Mouse (Mus musculus) liver, embryonic 14.5 days (tissue): ENCODE results near the gene Gm16223. TPM values are rescaled to one million over a fixed set of nuclear protein-coding genes. Genes with fewer than 3 reads are reported as not detected.

Source experiments
- ATAC-seq: fragments of 200-750 bp; cut with Nextera tagmentation; 2 replicates; pipeline ENCODE4 v1.8.0; 2017; ENCODE audit warnings: moderate number of reproducible peaks, mild to moderate bottlenecking, moderate library complexity; ENCODE audit not compliant: insufficient read depth
- DNase-seq, 3 experiments: peaks; one replicate each; pipeline ENCODE4 v3.0.0-alpha.2; 2012 to 2013; ENCODE audit warnings: low read depth in 3 of 3, low spot score in 3 of 3
- H3K27ac ChIP-seq: fragments of 300-500 bp; sonication (generic); 2 replicates; pipeline ENCODE4 v1.5.1; 2014; ENCODE audit warnings: moderate library complexity, mild to moderate bottlenecking, control low read depth, inconsistent platforms
- H3K27me3 ChIP-seq: fragments of 300-500 bp; sonication (generic); 2 replicates; pipeline ENCODE4 v1.6.1; 2014; ENCODE audit warnings: mild to moderate bottlenecking, low read length, moderate library complexity; ENCODE audit not compliant: control insufficient read depth, insufficient read depth
- H3K36me3 ChIP-seq: fragments of 300-500 bp; sonication (generic); replicated peaks from 2 replicates; pipeline ENCODE4 v1.6.1; 2014; ENCODE audit warnings: low read depth; ENCODE audit not compliant: control insufficient read depth, insufficient read depth
- H3K4me1 ChIP-seq, 2 experiments: fragments of 200-500 bp in 1 of 2; fragments of 300-500 bp in 1 of 2; sonication (generic) in 1 of 2; replicated peaks; 2 replicates each; pipeline ENCODE4 v1.6.1; 2012 to 2014; ENCODE audit warnings: antibody characterized with exemption in 1 of 2, inconsistent platforms in 1 of 2, low read length in 1 of 2; ENCODE audit not compliant: control insufficient read depth in 2 of 2, insufficient read depth in 2 of 2
- H3K4me2 ChIP-seq: fragments of 300-500 bp; sonication (generic); 2 replicates; pipeline ENCODE4 v1.6.1; 2014; ENCODE audit warnings: low read depth, mild to moderate bottlenecking, control low read depth, moderate library complexity
- H3K4me3 ChIP-seq, 2 experiments: fragments of 200-500 bp in 1 of 2; fragments of 300-500 bp in 1 of 2; sonication (generic) in 1 of 2; 2 replicates each; pipeline ENCODE4 v1.5.1; 2012 to 2014; ENCODE audit warnings: low read depth in 2 of 2, low read length in 2 of 2, mild to moderate bottlenecking in 2 of 2, control low read depth in 1 of 2, inconsistent platforms in 1 of 2, moderate library complexity in 1 of 2; ENCODE audit not compliant: insufficient read depth in 1 of 2
- H3K9ac ChIP-seq: fragments of 300-500 bp; sonication (generic); replicated peaks from 2 replicates; pipeline ENCODE4 v1.6.1; 2014; ENCODE audit warnings: mild to moderate bottlenecking, control low read depth, moderate library complexity
- H3K9me3 ChIP-seq: fragments of 300-500 bp; sonication (generic); 2 replicates; pipeline ENCODE4 v1.6.1; 2016; ENCODE audit warnings: low read length, mixed read lengths; ENCODE audit not compliant: control insufficient read depth
- CTCF ChIP-seq: IDR thresholded peaks from 2 replicates; pipeline ENCODE4 v1.5.1; 2016; ENCODE audit warnings: antibody characterized with exemption, low read depth, control low read depth
- EP300 ChIP-seq: IDR thresholded peaks from 2 replicates; pipeline ENCODE4 v1.6.1; 2016; ENCODE audit warnings: antibody characterized with exemption, low read depth
- WGBS: fragments of 180-500 bp; shearing (Covaris S2); extraction: QIAGEN DNeasy Blood & Tissue Kit; methylation state at CpG from one replicate; pipeline ENCODE4 v1.1.7; 2014; ENCODE audit not compliant: insufficient replicate concordance; 5-methylcytosine and 5-hydroxymethylcytosine counted together
- polyA plus RNA-seq, 2 experiments: library from polyadenylated mRNA; depleted of rRNA in 1 of 2; stranded (reverse) in 1 of 2; unstranded in 1 of 2; fragments of >200 nt; fragmentation: Nextera tagmentation in 1 of 2; extraction: Ambion mirVana in 1 of 2; gene quantifications; 2 replicates each; pipeline versions ENCODE4 v1.2.1 to v1.2.3; 2012 to 2014

Gene Gm16223
- polyA plus RNA-seq, 2 experiments, result not detected

DNA sequence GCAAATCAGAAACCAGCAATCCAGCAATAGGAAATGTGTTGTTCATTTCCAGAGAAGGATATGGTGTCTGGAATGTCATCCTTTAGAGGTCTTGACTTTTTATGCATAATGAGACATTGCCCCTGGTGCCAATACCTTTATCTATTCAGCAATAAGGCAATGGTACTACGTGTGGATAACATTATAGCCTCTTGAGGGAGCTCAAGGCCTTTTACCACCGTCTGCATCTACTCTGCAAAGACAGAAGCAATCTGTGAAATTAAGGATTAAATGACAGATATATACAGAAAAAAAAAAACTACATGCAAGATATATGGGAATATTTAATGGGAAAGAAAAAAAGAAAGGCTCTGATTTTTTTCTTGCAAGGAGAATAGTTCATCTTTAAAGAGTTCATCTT lies 106.3 kb downstream of the Gm16223 start:
- Histone ChIP-seq H3K27ac (no peak overlapping the region), H3K9ac (no peak overlapping the region), H3K4me3 (no peak overlapping the region), H3K36me3 (no peaks in the 10 kb centered on the region), H3K4me2 (no peak overlapping the region), H3K27me3 (no peaks in the 10 kb centered on the region), H3K4me1 (no peaks in the 10 kb centered on the region), H3K9me3 (no peaks in the 10 kb centered on the region)
- 45% methylated on average over 2 of the region's 2 CpGs for WGBS
- no peak for DNase-seq
- ATAC-seq, result no peak
- no peak for TF ChIP-seq CTCF
- TF ChIP-seq EP300, result no peak

DNA sequence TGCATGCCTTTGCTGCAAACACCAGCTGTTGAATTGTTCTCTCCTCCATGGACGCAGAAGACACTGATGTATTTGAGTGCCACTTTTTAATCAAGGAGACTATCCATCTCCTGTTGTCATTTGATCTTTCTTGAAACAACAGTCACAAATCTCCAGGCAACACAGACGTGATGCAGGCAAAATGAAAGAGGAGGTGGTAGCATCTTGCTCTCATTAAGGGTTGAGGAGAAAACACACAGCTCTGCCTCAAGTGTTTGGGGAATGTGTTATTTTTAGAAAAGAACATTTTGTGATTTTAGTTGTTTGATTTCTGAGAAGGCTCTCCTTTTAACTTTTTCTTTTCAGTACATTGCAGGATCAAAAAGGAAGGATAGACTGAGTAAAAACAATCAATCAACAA lies 107.7 kb downstream of the Gm16223 start:
- 49% methylated on average over 2 of the region's 2 CpGs for WGBS
- Histone ChIP-seq H3K27me3 (no peaks in the 10 kb centered on the region), H3K36me3 (no peaks in the 10 kb centered on the region), H3K4me3 (no peak overlapping the region), H3K9me3 (no peaks in the 10 kb centered on the region), H3K4me1 (no peaks in the 10 kb centered on the region), H3K27ac (no peak overlapping the region), H3K9ac (no peak overlapping the region), H3K4me2 (no peak overlapping the region)
- DNase-seq (no peak), ATAC-seq (no peak)
- no peak for TF ChIP-seq EP300
- TF ChIP-seq CTCF, result no peak

DNA sequence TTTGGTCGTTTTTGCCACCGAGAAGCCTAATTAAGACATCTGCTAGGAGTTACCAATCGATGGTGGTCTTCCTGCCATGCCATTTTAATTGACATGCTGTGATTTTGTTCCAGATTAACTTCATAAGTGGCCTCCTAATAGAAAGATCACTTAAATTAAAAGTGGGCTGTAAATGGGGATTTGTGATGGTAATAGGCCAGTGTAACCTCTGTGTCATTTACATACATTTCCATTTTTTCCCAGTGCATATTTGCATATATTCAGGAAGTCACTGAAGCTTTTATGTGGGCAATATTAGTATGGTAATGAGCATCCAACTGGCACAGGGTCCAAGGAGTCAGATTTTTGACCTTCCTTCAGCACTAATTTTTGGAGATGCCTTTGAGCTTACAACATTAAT lies 130.7 kb downstream of the Gm16223 start:
- ATAC-seq (no peak), DNase-seq (no peak)
- TF ChIP-seq CTCF (no peak), EP300 (no peak)
- no peak overlapping the region for H3K27ac ChIP-seq
- no peak overlapping the region for H3K9ac ChIP-seq
- H3K4me1 ChIP-seq, result no peaks in the 10 kb centered on the region
- H3K36me3 ChIP-seq, result no peaks in the 10 kb centered on the region
- H3K4me2 ChIP-seq, result no peak overlapping the region
- H3K27me3 ChIP-seq, result no peaks in the 10 kb centered on the region
- 44% methylated on average over 3 of the region's 3 CpGs for WGBS
- no peak overlapping the region for H3K4me3 ChIP-seq
- H3K9me3 ChIP-seq, result no peaks in the 10 kb centered on the region

DNA sequence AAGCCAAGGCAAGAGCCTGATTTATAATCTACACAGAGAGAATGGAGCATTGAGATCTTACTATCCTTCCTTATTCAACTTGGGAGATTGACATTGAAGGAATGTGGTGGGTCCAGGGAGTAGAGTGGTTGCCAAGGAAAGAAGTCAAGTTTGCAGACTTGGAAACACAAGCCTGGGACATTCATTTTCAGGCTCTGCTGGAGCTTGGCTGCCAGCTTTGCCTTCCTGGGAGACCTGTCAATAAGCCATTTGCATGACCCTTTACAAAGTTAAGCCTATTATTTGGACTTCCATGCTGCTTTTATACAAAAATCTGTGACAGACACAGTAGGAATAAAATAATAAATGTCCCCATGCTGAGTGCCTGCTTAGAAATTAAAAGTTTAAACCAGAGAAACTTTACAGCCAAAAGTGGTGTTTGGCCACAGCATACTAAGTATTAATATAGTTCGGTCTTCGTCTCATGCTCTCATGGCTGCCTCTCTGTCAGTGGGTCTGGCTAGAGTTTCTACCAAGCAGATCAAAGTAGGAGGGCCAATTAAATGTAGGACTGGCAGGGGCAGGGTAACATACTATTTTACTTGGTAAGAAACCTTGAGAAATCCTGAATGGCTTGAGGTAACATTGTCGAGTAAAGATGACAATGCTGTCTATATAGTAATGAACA lies 139.8 kb downstream of the Gm16223 start:
- Histone ChIP-seq H3K4me3 (no peak overlapping the region), H3K9ac (no peak overlapping the region), H3K9me3 (no peaks in the 10 kb centered on the region), H3K27me3 (no peaks in the 10 kb centered on the region), H3K36me3 (no peaks in the 10 kb centered on the region), H3K27ac (no peak overlapping the region), H3K4me1 (no peaks in the 10 kb centered on the region), H3K4me2 (no peak overlapping the region)
- ATAC-seq (no peak), DNase-seq (no peak)
- TF ChIP-seq CTCF (no peak), EP300 (no peak)
- WGBS, result 58% methylated on average over 3 of the region's 3 CpGs

DNA sequence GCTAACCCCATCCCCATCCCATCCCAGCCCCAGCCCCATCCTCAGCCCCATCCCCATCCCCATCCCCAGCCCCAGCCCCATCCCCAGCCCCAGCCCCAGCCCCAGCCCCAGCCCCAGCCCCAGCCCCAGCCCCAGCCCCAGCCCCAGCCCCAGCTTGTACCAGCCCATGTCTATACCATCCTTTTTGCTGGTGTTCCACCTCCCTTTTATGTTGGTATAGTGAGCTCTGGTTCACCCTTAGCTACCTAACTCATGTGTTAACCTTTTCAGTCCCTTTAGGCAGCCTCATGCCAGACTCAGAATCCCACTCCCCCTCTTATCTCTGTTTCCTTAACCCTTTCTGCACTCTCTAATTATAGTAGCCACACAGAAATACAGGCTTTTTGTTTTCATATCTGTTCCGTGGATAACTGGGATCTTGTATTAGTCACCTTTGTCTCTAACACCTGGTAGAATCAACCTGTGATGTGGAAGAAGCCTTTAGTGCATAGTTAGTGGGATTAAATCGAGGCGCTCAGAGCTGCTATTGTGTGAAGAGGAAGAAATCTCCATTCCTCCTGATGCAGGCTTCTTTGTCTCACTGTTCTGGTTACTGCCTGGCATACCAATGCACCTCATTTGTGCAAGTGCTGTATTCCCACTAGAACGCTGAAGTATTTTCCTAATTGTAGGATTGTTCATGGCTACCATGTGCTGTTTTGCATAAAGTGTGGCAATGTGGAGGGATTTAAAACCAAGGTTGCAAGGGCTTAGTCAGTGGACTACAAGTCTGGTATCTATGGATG lies 144.0 kb downstream of the Gm16223 start:
- Histone ChIP-seq H3K4me2 (no peak overlapping the region), H3K4me1 (no peaks in the 10 kb centered on the region), H3K27ac (no peak overlapping the region), H3K9me3 (no peaks in the 10 kb centered on the region), H3K36me3 (no peaks in the 10 kb centered on the region), H3K4me3 (no peak overlapping the region), H3K27me3 (no peaks in the 10 kb centered on the region), H3K9ac (no peak overlapping the region)
- DNase-seq (no peak), ATAC-seq (no peak)
- 42% methylated on average over 4 of the region's 4 CpGs for WGBS
- no peak for TF ChIP-seq EP300
- no peak for TF ChIP-seq CTCF
